Mouse (Mus musculus) stomach, postnatal 0 days (tissue): ENCODE measurements around the gene Psors1c2.

Source experiments
- CTCF ChIP-seq: IDR thresholded peaks from 2 replicates; pipeline ENCODE4 v1.5.1; 2016; ENCODE audit warnings: antibody characterized with exemption, low read depth, mild to moderate bottlenecking, moderate library complexity
- EP300 ChIP-seq: optimal IDR thresholded peaks from 2 replicates; pipeline ENCODE3; 2016; ENCODE audit warnings: antibody characterized with exemption

DNA sequence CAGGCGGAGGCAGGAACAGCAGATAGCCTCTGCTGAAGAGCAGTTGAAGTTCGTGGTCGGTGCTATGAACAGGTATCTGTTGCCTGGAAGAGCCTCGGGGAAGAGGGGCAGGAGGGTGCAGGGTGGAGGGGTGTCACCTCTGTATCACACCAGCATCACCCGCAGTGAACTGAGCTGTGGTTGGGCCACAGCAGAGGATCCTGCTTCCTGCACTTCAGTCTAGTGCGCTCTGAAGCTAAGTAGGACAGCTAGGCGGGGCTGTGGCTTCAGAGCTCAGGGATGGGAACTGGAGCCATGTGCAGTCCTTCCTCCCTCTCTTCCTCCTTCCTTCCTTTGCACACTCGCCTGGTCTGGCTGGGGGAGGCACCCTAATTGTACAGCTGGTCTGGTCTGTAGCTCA lies 6.4 kb upstream of the Psors1c2 start:
- TF ChIP-seq EP300 (no peak), CTCF (no peak)
